Mouse (Mus musculus): ENCODE measurements around the gene Lrrc32. TPM values are rescaled to one million over a fixed set of nuclear protein-coding genes. Genes with fewer than 3 reads are reported as not detected.

The Lrrc32 gene
- polyA plus RNA-seq, 1 experiment from 2014 or later, result 7.3 TPM

GRCm38 (mm10) chr7:98477153-98477552 is 11.9 kb upstream of the Lrrc32 start:
- no peaks in the 10 kb centered on the region for H3K9me3 ChIP-seq (replicated peaks)
- H3K27me3 ChIP-seq, result peaks cover 12% of the 10 kb centered on the region; the same call in 1 of the 2 replicates
- H3K4me2 ChIP-seq, result no peak overlapping the region
- WGBS, result 72% methylated on average over 4 of the region's 4 CpGs
- H3K36me3 ChIP-seq, result no peaks in the 10 kb centered on the region
- H3K4me1 ChIP-seq (replicated peaks), result peaks cover 14% of the 10 kb centered on the region
- no peak overlapping the region for H3K27ac ChIP-seq
- no peak overlapping the region for H3K9ac ChIP-seq
- ATAC-seq (replicated peaks; ENCODE audit: insufficient number of reproducible peaks, insufficient read depth, low FRiP score, low read depth), result no peak
- H3K4me3 ChIP-seq, result no peak overlapping the region

GRCm38 (mm10) chr7:98480481-98480880 is 8.6 kb upstream of the Lrrc32 start:
- H3K27ac ChIP-seq, result no peak overlapping the region
- no peak overlapping the region for H3K9ac ChIP-seq
- H3K4me3 ChIP-seq, result no peak overlapping the region
- peaks cover 30% of the 10 kb centered on the region for H3K4me1 ChIP-seq (replicated peaks)
- no peak for ATAC-seq (replicated peaks; ENCODE audit: insufficient number of reproducible peaks, insufficient read depth, low FRiP score, low read depth)
- H3K27me3 ChIP-seq, result peaks cover 12% of the 10 kb centered on the region; the same call in 1 of the 2 replicates
- H3K4me2 ChIP-seq, result no peak overlapping the region
- WGBS, result 72% methylated on average over 1 of the region's 1 CpGs
- no peaks in the 10 kb centered on the region for H3K9me3 ChIP-seq (replicated peaks)
- H3K36me3 ChIP-seq, result no peaks in the 10 kb centered on the region

- 14% methylated on average over 9 of the region's 9 CpGs for WGBS
- no peaks in the 10 kb centered on the region for H3K36me3 ChIP-seq
- H3K9me3 ChIP-seq (replicated peaks), result no peaks in the 10 kb centered on the region
- peaks cover 37% of the 10 kb centered on the region for H3K4me1 ChIP-seq (replicated peaks)
- H3K27me3 ChIP-seq, result peaks cover 12% of the 10 kb centered on the region; the same call in 1 of the 2 replicates
- H3K9ac ChIP-seq, result no peak overlapping the region
- no peak overlapping the region for H3K4me3 ChIP-seq
- ATAC-seq (replicated peaks; ENCODE audit: insufficient number of reproducible peaks, insufficient read depth, low FRiP score, low read depth), result peak; percentile 35; the same call in 1 of the 2 replicates
- no peak overlapping the region for H3K27ac ChIP-seq
- H3K4me2 ChIP-seq, result no peak overlapping the region
These were observed 7.9 kb upstream of the Lrrc32 start for GRCm38 (mm10) chr7:98481066-98481734.

GRCm38 (mm10) chr7:98481861-98482260 is 7.2 kb upstream of the Lrrc32 start:
- WGBS, result 84% methylated on average over 8 of the region's 8 CpGs

GRCm38 (mm10) chr7:98482551-98483267 is 6.4 kb upstream of the Lrrc32 start:
- Histone ChIP-seq H3K9ac (peak overlapping the region; percentile 34; the same call in 1 of the 2 replicates), H3K4me2 (peak overlapping the region; percentile 38), H3K4me1 (replicated peaks) (peaks cover 35% of the 10 kb centered on the region), H3K36me3 (no peaks in the 10 kb centered on the region), H3K27ac (peak overlapping the region; percentile 65), H3K27me3 (peaks cover 15% of the 10 kb centered on the region; the same call in 1 of the 2 replicates), H3K4me3 (no peak overlapping the region), H3K9me3 (replicated peaks) (no peaks in the 10 kb centered on the region)
- 32% methylated on average over 12 of the region's 12 CpGs for whole genome bisulfite sequencing
- peak; percentile 11; the same call in 1 of the 2 replicates for ATAC-seq (replicated peaks; ENCODE audit: insufficient number of reproducible peaks, insufficient read depth, low FRiP score, low read depth)

More at GRCm38 (mm10) chr7:98481861-98482260, 7.2 kb upstream of the Lrrc32 start:
- Histone ChIP-seq H3K9ac (no peak overlapping the region), H3K27me3 (peaks cover 12% of the 10 kb centered on the region; the same call in 1 of the 2 replicates), H3K9me3 (replicated peaks) (no peaks in the 10 kb centered on the region), H3K4me1 (replicated peaks) (peaks cover 43% of the 10 kb centered on the region), H3K4me3 (no peak overlapping the region), H3K27ac (peak overlapping the region; percentile 65; the same call in 1 of the 2 replicates), H3K36me3 (no peaks in the 10 kb centered on the region), H3K4me2 (no peak overlapping the region)
- ATAC-seq (replicated peaks; ENCODE audit: insufficient number of reproducible peaks, insufficient read depth, low FRiP score, low read depth), result no peak

GRCm38 (mm10) chr7:98483268-98483607 is 5.8 kb upstream of the Lrrc32 start:
- H3K27ac ChIP-seq, result peak overlapping the region; percentile 65
- H3K4me2 ChIP-seq, result peak overlapping the region; percentile 38
- peak overlapping the region; percentile 34; the same call in 1 of the 2 replicates for H3K9ac ChIP-seq
- ATAC-seq (replicated peaks; ENCODE audit: insufficient number of reproducible peaks, insufficient read depth, low FRiP score, low read depth), result no peak
- H3K4me3 ChIP-seq, result no peak overlapping the region
- peaks cover 15% of the 10 kb centered on the region; the same call in 1 of the 2 replicates for H3K27me3 ChIP-seq
- H3K9me3 ChIP-seq (replicated peaks), result no peaks in the 10 kb centered on the region
- no peaks in the 10 kb centered on the region for H3K36me3 ChIP-seq
- 28% methylated on average over 8 of the region's 8 CpGs for WGBS
- peaks cover 35% of the 10 kb centered on the region for H3K4me1 ChIP-seq (replicated peaks)

GRCm38 (mm10) chr7:98484878-98485277 is 4.2 kb upstream of the Lrrc32 start:
- Histone ChIP-seq H3K27ac (no peak overlapping the region), H3K36me3 (no peaks in the 10 kb centered on the region), H3K9me3 (replicated peaks) (no peaks in the 10 kb centered on the region), H3K27me3 (peaks cover 10% of the 10 kb centered on the region; the same call in 1 of the 2 replicates), H3K9ac (no peak overlapping the region), H3K4me1 (replicated peaks) (peaks cover 42% of the 10 kb centered on the region), H3K4me2 (no peak overlapping the region), H3K4me3 (no peak overlapping the region)
- ATAC-seq (replicated peaks; ENCODE audit: insufficient number of reproducible peaks, insufficient read depth, low FRiP score, low read depth), result no peak
- WGBS, result 87% methylated on average over 3 of the region's 3 CpGs

- Histone ChIP-seq H3K27ac (peak overlapping the region; percentile 15; the same call in 1 of the 2 replicates), H3K4me3 (no peak overlapping the region), H3K27me3 (peaks cover 7% of the 10 kb centered on the region; the same call in 1 of the 2 replicates), H3K9ac (no peak overlapping the region), H3K4me1 (replicated peaks) (peaks cover 48% of the 10 kb centered on the region), H3K36me3 (no peaks in the 10 kb centered on the region), H3K4me2 (no peak overlapping the region), H3K9me3 (replicated peaks) (no peaks in the 10 kb centered on the region)
- WGBS, result 59% methylated on average over 4 of the region's 4 CpGs
- no peak for ATAC-seq (replicated peaks; ENCODE audit: insufficient number of reproducible peaks, insufficient read depth, low FRiP score, low read depth)
These were observed 3.6 kb upstream of the Lrrc32 start for GRCm38 (mm10) chr7:98485508-98485907.

- Histone ChIP-seq H3K4me3 (no peak overlapping the region), H3K36me3 (no peaks in the 10 kb centered on the region), H3K9ac (no peak overlapping the region), H3K27me3 (peaks cover 14% of the 10 kb centered on the region; the same call in 1 of the 2 replicates), H3K4me2 (no peak overlapping the region), H3K4me1 (replicated peaks) (peaks cover 44% of the 10 kb centered on the region), H3K9me3 (replicated peaks) (no peaks in the 10 kb centered on the region), H3K27ac (no peak overlapping the region)
- WGBS, result 67% methylated on average over 7 of the region's 7 CpGs
- ATAC-seq (replicated peaks; ENCODE audit: insufficient number of reproducible peaks, insufficient read depth, low FRiP score, low read depth), result no peak
These were observed 2.6 kb upstream of the Lrrc32 start for GRCm38 (mm10) chr7:98486471-98486917.

- H3K4me2 ChIP-seq, result no peak overlapping the region
These were observed 1.7 kb upstream of the Lrrc32 start for GRCm38 (mm10) chr7:98487202-98487980.

More at GRCm38 (mm10) chr7:98487202-98487980, 1.7 kb upstream of the Lrrc32 start:
- no peak overlapping the region for H3K27ac ChIP-seq
- H3K36me3 ChIP-seq, result no peaks in the 10 kb centered on the region
- peaks cover 14% of the 10 kb centered on the region; the same call in 1 of the 2 replicates for H3K27me3 ChIP-seq
- H3K4me1 ChIP-seq (replicated peaks), result peaks cover 43% of the 10 kb centered on the region
- no peak for ATAC-seq (replicated peaks; ENCODE audit: insufficient number of reproducible peaks, insufficient read depth, low FRiP score, low read depth)
- H3K9me3 ChIP-seq (replicated peaks), result no peaks in the 10 kb centered on the region
- no peak overlapping the region for H3K9ac ChIP-seq
- H3K4me3 ChIP-seq, result no peak overlapping the region
- WGBS, result 88% methylated on average over 11 of the region's 11 CpGs
